Mouse (Mus musculus): ENCODE results near the gene Gm9112.
"Not testable (repeated sequence)": the region's sequence is repeated elsewhere in the genome, so short reads cannot be mapped to it uniquely, and the experiment has no call there.

- not testable (repeated sequence) for TF ChIP-seq GATA1 (IDR thresholded peaks at IDR 0.05; ENCODE audit: borderline replicate concordance, low read length); FLI1 (IDR thresholded peaks at IDR 0.05; ENCODE audit: low read length)
Measured at GRCm38 (mm10) chrX:102700636-102701035, 6.8 kb downstream of the Gm9112 start.
